Mouse (Mus musculus): ENCODE data around the gene Klrb1c. TPM values are rescaled to one million over a fixed set of nuclear protein-coding genes. Genes with fewer than 3 reads are reported as not detected.
"Not testable (repeated sequence)": the region's sequence is repeated elsewhere in the genome, so short reads cannot be mapped to it uniquely, and the experiment has no call there.

The Klrb1c gene
- total and polyA plus RNA-seq, 2 experiments from 2014 or later, result 0.25 to 0.77 TPM

DNA sequence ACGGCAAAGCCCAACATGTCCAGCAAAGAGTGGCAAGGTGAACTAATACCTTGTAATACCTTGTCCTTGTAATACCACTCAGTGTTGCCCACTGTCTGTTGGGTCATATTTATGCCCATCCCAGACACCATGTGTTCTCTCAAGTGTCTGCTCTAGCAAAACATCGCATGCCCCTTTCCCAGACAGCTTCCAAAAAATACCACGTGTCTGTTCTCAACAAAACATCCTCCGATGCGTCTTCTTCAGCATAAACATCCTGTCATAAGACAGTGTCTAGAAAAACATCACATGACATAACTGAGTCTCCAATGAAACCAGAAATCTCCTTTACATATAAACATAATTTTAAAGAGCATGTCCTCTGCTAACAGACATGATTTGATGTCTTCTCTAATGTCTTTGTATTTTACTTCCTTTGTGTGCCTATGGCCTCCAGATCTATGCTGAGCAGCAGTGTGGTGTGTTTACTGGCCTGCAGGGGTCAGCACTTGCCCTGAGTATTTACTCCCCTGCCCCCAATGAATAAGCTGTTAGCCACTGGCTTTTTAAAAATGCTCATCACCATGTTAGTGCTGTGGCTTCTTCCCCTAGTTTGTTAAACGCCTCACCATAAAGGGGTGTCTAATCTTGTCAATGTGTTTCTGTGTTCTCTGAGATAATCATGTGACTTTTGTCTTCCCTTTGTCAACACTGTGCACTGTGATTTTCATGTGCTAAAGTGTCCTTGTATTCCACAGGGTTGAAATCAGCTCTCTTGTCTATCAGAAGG is 22.3 kb downstream of the Klrb1c start:
- not testable (repeated sequence) for H3K36me3 ChIP-seq (ENCODE audit: insufficient read depth, low read length); H3K9me3 ChIP-seq (ENCODE audit: low read length); H3K4me2 ChIP-seq (ENCODE audit: low read depth, low read length, poor library complexity, severe bottlenecking); H3K4me3 ChIP-seq (ENCODE audit: low read depth, low read length); H3K4me1 ChIP-seq (ENCODE audit: insufficient read depth, low read length); H3K9ac ChIP-seq (replicated peaks; ENCODE audit: low read length, poor library complexity, severe bottlenecking); H3K27me3 ChIP-seq (ENCODE audit: insufficient read depth, low read length)
- DNase-seq (ENCODE audit: low spot score) (peak; percentile 77), ATAC-seq (ENCODE audit: low FRiP score) (0 out of 2 replicates have a peak, but pooled peaks have one; percentile 31)
- 59% methylated on average over 6 of the region's 6 CpGs for WGBS
- peak; percentile 75 for TF ChIP-seq CTCF (IDR thresholded peaks at IDR 0.05)
- H3K27ac ChIP-seq (ENCODE audit: low read depth, low read length), result peak overlapping the region; percentile 19; the same call in 1 of the 2 replicates

DNA sequence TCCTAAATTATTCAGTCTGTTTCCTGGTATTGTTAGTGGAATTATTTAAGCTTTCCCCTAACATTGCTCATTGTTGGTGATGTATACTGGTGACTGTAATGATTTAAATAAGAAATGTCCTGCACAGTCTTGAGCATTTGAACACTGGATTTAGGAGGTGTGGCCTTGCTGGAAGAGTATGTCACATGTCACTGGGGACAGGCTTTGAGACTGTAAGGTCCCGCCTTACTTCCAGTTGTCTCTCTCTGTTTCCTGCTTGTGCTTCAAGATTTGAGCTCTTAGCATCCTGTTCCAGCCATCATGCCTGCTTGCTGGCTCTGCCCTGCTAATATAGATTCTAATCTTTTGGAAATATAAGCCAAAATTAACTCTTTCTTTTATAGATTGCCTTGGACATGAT is 23.8 kb downstream of the Klrb1c start:
- no peaks in the 10 kb centered on the region for H3K4me1 ChIP-seq (ENCODE audit: insufficient read depth, low read length)
- H3K4me3 ChIP-seq (ENCODE audit: low read depth, low read length), result no peak overlapping the region
- H3K27ac ChIP-seq (ENCODE audit: low read depth, low read length), result no peak overlapping the region
- no peak for TF ChIP-seq CTCF (IDR thresholded peaks at IDR 0.05)
- H3K36me3 ChIP-seq (ENCODE audit: insufficient read depth, low read length), result no peaks in the 10 kb centered on the region
- DNase-seq (ENCODE audit: low spot score) (no peak), ATAC-seq (ENCODE audit: low FRiP score) (no peak)
- 73% methylated on average over 1 of the region's 1 CpGs for WGBS
- no peaks in the 10 kb centered on the region for H3K9me3 ChIP-seq (ENCODE audit: low read length)
- no peak overlapping the region for H3K4me2 ChIP-seq (ENCODE audit: low read depth, low read length, poor library complexity, severe bottlenecking)
- H3K27me3 ChIP-seq (ENCODE audit: insufficient read depth, low read length), result no peaks in the 10 kb centered on the region
- H3K9ac ChIP-seq (replicated peaks; ENCODE audit: low read length, poor library complexity, severe bottlenecking), result no peak overlapping the region

DNA sequence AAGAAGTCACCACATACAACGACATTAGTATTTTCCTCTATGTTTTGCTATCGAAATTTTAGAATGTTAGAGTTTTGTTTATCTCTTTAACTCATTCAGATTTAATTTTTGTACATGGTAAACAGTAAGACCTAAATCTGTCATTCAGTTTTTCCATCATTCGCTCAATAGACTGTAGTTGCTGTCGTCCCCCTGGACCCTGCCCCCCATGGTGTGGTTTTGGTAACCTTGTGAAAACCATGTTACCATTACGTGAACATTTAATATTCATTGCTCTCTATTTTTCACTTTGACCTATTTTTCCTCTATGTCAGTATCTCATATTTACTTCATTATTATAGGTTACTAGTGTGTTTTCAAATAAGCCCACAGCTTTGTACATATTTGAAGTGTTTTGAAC is 24.4 kb downstream of the Klrb1c start:
- TF ChIP-seq CTCF (IDR thresholded peaks at IDR 0.05), result no peak
- 10% methylated on average over 5 of the region's 5 CpGs for WGBS
- H3K9me3 ChIP-seq (ENCODE audit: low read length), result no peaks in the 10 kb centered on the region
- H3K36me3 ChIP-seq (ENCODE audit: insufficient read depth, low read length), result no peaks in the 10 kb centered on the region
- H3K27ac ChIP-seq (ENCODE audit: low read depth, low read length), result peak overlapping the region; percentile 70
- H3K4me1 ChIP-seq (ENCODE audit: insufficient read depth, low read length), result no peaks in the 10 kb centered on the region
- H3K4me2 ChIP-seq (ENCODE audit: low read depth, low read length, poor library complexity, severe bottlenecking), result peak overlapping the region; percentile 41
- H3K4me3 ChIP-seq (ENCODE audit: low read depth, low read length), result peak overlapping the region; percentile 37
- H3K27me3 ChIP-seq (ENCODE audit: insufficient read depth, low read length), result no peaks in the 10 kb centered on the region
- no peak overlapping the region for H3K9ac ChIP-seq (replicated peaks; ENCODE audit: low read length, poor library complexity, severe bottlenecking)
- ATAC-seq (ENCODE audit: low FRiP score) (no peak), DNase-seq (ENCODE audit: low spot score) (no peak)

- Histone ChIP-seq H3K4me1 (ENCODE audit: insufficient read depth, low read length) (no peaks in the 10 kb centered on the region), H3K27me3 (ENCODE audit: insufficient read depth, low read length) (no peaks in the 10 kb centered on the region), H3K4me3 (ENCODE audit: low read depth, low read length) (peak overlapping the region; percentile 37), H3K9me3 (ENCODE audit: low read length) (no peaks in the 10 kb centered on the region), H3K27ac (ENCODE audit: low read depth, low read length) (peak overlapping the region; percentile 76), H3K4me2 (ENCODE audit: low read depth, low read length, poor library complexity, severe bottlenecking) (peak overlapping the region; percentile 44), H3K36me3 (ENCODE audit: insufficient read depth, low read length) (no peaks in the 10 kb centered on the region), H3K9ac (replicated peaks; ENCODE audit: low read length, poor library complexity, severe bottlenecking) (peak overlapping the region; percentile 29; the same call in 1 of the 2 replicates)
- DNase-seq (ENCODE audit: low spot score) (peak; percentile 98), ATAC-seq (ENCODE audit: low FRiP score) (peak; percentile 89)
- TF ChIP-seq CTCF (IDR thresholded peaks at IDR 0.05), result peak; percentile 83
- WGBS, result 2% methylated on average over 29 of the region's 30 CpGs
Measured at GRCm38 (mm10) chr6:128763736-128764523, 25.1 kb downstream of the Klrb1c start.

DNA sequence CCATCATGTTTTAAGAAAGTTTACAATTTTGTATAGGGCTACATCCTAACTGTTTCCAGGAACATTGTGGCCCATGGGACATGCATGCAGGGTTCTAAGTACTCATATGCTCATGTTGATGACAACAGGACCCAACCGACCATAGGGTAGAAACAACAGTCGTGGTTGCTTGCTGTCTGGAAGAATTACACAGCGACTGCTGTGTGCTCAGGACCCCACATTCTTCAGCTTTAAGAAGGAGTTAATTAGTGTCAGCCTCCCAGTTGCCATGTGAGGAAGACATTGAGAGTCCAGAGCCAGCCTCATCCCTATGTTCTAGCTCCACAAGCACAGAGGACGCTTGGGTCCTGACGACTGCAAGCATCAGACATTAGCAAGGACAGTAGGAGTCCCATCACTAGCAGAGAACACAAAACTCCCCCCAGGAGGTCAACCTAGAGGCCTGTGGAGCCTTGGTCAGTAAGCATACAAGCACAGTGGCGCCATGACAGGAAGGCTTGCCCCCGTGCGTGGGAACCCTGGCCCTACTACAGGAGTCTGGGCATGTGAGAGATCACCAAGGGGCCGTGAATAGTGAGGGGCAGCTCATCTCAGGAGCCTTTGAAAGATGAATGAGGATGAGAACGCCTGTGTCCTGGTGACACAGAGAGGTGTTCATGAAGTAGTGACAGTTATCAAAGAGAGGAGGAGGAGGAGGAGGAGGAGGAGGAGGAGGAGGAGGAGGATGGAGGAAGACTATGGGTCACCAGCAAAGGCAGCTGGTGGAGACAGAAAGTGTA is 25.9 kb downstream of the Klrb1c start:
- not testable (repeated sequence) for H3K9ac ChIP-seq (replicated peaks; ENCODE audit: low read length, poor library complexity, severe bottlenecking); H3K36me3 ChIP-seq (ENCODE audit: insufficient read depth, low read length); H3K9me3 ChIP-seq (ENCODE audit: low read length); H3K27me3 ChIP-seq (ENCODE audit: insufficient read depth, low read length); H3K4me1 ChIP-seq (ENCODE audit: insufficient read depth, low read length); DNase-seq (ENCODE audit: low spot score); ATAC-seq (ENCODE audit: low FRiP score)
- H3K4me3 ChIP-seq (ENCODE audit: low read depth, low read length), result peak overlapping the region; percentile 37; the same call in 1 of the 2 replicates
- WGBS, result 81% methylated on average over 9 of the region's 10 CpGs
- peak overlapping the region; percentile 76 for H3K27ac ChIP-seq (ENCODE audit: low read depth, low read length)
- peak overlapping the region; percentile 44; the same call in 1 of the 2 replicates for H3K4me2 ChIP-seq (ENCODE audit: low read depth, low read length, poor library complexity, severe bottlenecking)
